Mouse (Mus musculus) cerebellum, postnatal 10 days (tissue): ENCODE measurements at regions not wholly inside any gene's neighbourhood (a gene's known extent, or its start where the extent isn't known, plus 50 kb on each side); places are given as distances from the start of the nearest gene placed in this dataset.
A peak's percentile ranks its signal among the peaks of the same experiment; 100 is the strongest.

Source experiments
- DNase-seq, 2 experiments: peaks; one replicate each; pipeline ENCODE4 v3.0.0; 2021; ENCODE audit warnings: mixed read lengths in 2 of 2

- no peak for DNase-seq
These were observed 153.5 kb upstream of the Snrpn start for GRCm38 (mm10) chr7:60293556-60293955.

GRCm38 (mm10) chr7:60244187-60244866, 104.3 kb upstream of the Snrpn start:
- DNase-seq = peak; percentile 60 to 68

- peak; percentile 62 to 70 for DNase-seq
These were observed 103.7 kb upstream of the Snrpn start for GRCm38 (mm10) chr7:60243746-60244145.

GRCm38 (mm10) chr7:60238595-60239195, 98.7 kb upstream of the Snrpn start:
- peak; percentile 44 to 50 for DNase-seq

GRCm38 (mm10) chr7:60216358-60217273, 76.6 kb upstream of the Snrpn start:
- DNase-seq = peak; percentile 33 to 51
